Mouse (Mus musculus) neural tube, embryonic 13.5 days (tissue): ENCODE data around the gene Tigd3. TPM values are rescaled to one million over a fixed set of nuclear protein-coding genes. Genes with fewer than 3 reads are reported as not detected.

ENCODE experiments used
- ATAC-seq: fragments of 200-750 bp; cut with Nextera tagmentation; 2 replicates; pipeline ENCODE4 v1.8.0; 2017; ENCODE audit warnings: low read depth, mild to moderate bottlenecking, moderate TSS enrichment, moderate library complexity
- H3K27ac ChIP-seq: fragments of 300-500 bp; sonication (generic); replicated peaks from 2 replicates; pipeline ENCODE4 v1.5.1; 2015; ENCODE audit warnings: moderate library complexity, mild to moderate bottlenecking, inconsistent platforms
- H3K27me3 ChIP-seq: fragments of 300-500 bp; sonication (generic); 2 replicates; pipeline ENCODE4 v1.6.1; 2015; ENCODE audit warnings: mild to moderate bottlenecking, inconsistent platforms
- H3K36me3 ChIP-seq: fragments of 300-500 bp; sonication (generic); 2 replicates; pipeline ENCODE4 v1.6.1; 2015; ENCODE audit warnings: mild to moderate bottlenecking, inconsistent platforms
- H3K4me1 ChIP-seq: fragments of 300-500 bp; sonication (generic); replicated peaks from 2 replicates; pipeline ENCODE4 v1.6.1; 2015; ENCODE audit warnings: inconsistent platforms
- H3K4me2 ChIP-seq: fragments of 300-500 bp; sonication (generic); 2 replicates; pipeline ENCODE4 v1.6.1; 2015; ENCODE audit warnings: inconsistent platforms, mild to moderate bottlenecking, moderate library complexity
- H3K4me3 ChIP-seq: fragments of 300-500 bp; sonication (generic); 2 replicates; pipeline ENCODE4 v1.5.1; 2015; ENCODE audit warnings: mild to moderate bottlenecking, inconsistent platforms
- H3K9ac ChIP-seq: fragments of 300-500 bp; sonication (generic); 2 replicates; pipeline ENCODE4 v1.6.1; 2015; ENCODE audit warnings: moderate library complexity, mild to moderate bottlenecking, inconsistent platforms
- H3K9me3 ChIP-seq: fragments of 300-500 bp; sonication (generic); 2 replicates; pipeline ENCODE4 v1.6.1; 2016; ENCODE audit warnings: inconsistent platforms
- WGBS: fragments of 180-500 bp; shearing (Covaris S2); methylation state at CpG from one replicate; pipeline ENCODE4 v1.1.7; 2015; 5-methylcytosine and 5-hydroxymethylcytosine counted together
- polyA plus RNA-seq: library from polyadenylated mRNA; unstranded; fragments of >200 nt; fragmentation: Nextera tagmentation; extraction: Ambion mirVana; gene quantifications from 2 replicates; pipeline ENCODE4 v1.2.1, GENCODE M21; 2015

The Tigd3 gene
- polyA plus RNA-seq, 1 experiment from 2014 or later, result 11.1 TPM

- 89% methylated on average over 3 of the region's 3 CpGs for WGBS
- Histone ChIP-seq H3K4me1 (peaks cover 46% of the 10 kb centered on the region), H3K9me3 (no peaks in the 10 kb centered on the region), H3K4me2 (no peak overlapping the region), H3K36me3 (peaks cover 30% of the 10 kb centered on the region), H3K27ac (no peak overlapping the region), H3K27me3 (no peaks in the 10 kb centered on the region), H3K4me3 (no peak overlapping the region), H3K9ac (no peak overlapping the region)
- ATAC-seq, result no peak
These were observed 43.1 kb downstream of the Tigd3 start for GRCm38 (mm10) chr19:5850860-5851259.

DNA sequence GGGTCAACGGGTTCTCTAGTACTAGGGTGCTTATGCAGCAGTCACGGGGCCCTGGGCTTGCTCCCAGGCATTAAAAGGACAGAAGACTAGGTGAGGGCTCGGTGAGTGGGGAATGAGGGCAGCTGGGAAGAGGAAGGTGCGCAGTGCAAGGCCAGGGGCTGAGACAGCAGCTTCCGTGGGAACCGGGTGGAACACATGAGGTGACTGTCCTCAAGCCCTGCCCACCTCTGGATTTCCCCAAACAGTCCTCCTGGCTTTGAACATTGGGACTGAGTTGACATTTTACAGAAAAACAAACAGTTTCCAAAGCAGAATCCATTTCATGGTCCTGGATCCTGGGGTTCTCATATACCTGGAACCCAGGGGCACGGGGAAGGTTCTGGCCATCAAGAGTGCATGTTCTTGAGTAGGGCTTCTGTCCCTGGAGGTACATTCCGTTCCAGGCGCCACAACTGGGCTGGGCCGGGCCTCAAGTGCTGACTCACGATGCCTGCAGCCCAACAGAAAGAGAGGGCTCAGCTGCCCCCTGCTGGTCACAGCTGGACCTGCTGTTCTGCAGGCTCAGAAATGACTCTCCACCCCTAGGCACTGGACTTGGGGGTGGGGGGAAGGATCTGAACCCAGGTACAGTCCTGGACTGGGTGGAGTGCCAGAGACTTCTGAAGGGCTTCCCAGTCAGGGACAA, 44.0 kb downstream of the Tigd3 start:
- Histone ChIP-seq H3K4me3 (no peak overlapping the region), H3K4me2 (peak overlapping the region; percentile 62; the same call in 1 of the 2 replicates), H3K27ac (peak overlapping the region; percentile 46; the same call in 1 of the 2 replicates), H3K4me1 (peaks cover 53% of the 10 kb centered on the region), H3K9me3 (no peaks in the 10 kb centered on the region), H3K27me3 (no peaks in the 10 kb centered on the region), H3K36me3 (peaks cover 22% of the 10 kb centered on the region), H3K9ac (0 out of 2 replicates have a peak overlapping the region, but pooled peaks have one; percentile 34)
- 30% methylated on average over 11 of the region's 11 CpGs for WGBS
- ATAC-seq, result no peak

GRCm38 (mm10) chr19:5848826-5849672, 44.9 kb downstream of the Tigd3 start:
- Histone ChIP-seq H3K27me3 (no peaks in the 10 kb centered on the region), H3K9ac (peak overlapping the region; percentile 67), H3K4me2 (peak overlapping the region; percentile 62), H3K9me3 (no peaks in the 10 kb centered on the region), H3K27ac (peak overlapping the region; percentile 98), H3K4me3 (no peak overlapping the region), H3K4me1 (peaks cover 62% of the 10 kb centered on the region), H3K36me3 (peaks cover 15% of the 10 kb centered on the region)
- WGBS, result 43% methylated on average over 13 of the region's 13 CpGs
- ATAC-seq, result no peak

- H3K4me3 ChIP-seq, result no peak overlapping the region; the same call in 1 of the 2 replicates
- peaks cover 70% of the 10 kb centered on the region for H3K4me1 ChIP-seq
- ATAC-seq, result no peak
These were observed 45.7 kb downstream of the Tigd3 start for GRCm38 (mm10) chr19:5848032-5848825.

DNA sequence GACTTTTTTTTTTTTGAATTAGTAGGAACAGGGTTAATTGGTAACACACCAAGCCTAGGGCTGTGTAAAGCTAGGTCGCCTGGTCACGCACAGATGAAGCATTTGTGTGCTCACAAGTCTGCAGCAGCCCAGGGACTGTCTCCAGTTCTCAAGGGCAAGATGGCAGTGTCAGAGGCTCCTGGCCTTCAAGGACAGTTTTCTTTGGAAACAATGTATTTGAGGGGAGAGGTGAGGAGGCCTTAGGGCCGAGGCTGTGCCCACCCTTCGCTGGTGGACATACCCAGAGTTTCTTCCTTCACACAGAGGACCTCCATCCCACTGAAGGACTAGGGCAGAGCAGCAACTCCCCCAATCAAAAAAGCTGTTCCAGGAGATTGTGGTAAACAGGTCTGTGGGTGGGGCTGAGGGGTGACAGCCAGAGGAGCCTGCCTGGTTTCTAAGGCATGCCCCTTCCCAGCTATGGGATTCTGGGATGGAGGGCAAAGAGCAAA, 46.6 kb downstream of the Tigd3 start:
- ATAC-seq, result no peak
- H3K27ac ChIP-seq, result peak overlapping the region; percentile 98
- peak overlapping the region; percentile 29 for H3K4me3 ChIP-seq
- no peaks in the 10 kb centered on the region for H3K9me3 ChIP-seq
- H3K4me1 ChIP-seq, result peaks cover 79% of the 10 kb centered on the region
- H3K9ac ChIP-seq, result peak overlapping the region; percentile 67
- no peaks in the 10 kb centered on the region for H3K27me3 ChIP-seq
- peaks cover 7% of the 10 kb centered on the region for H3K36me3 ChIP-seq
- peak overlapping the region; percentile 62 for H3K4me2 ChIP-seq
- WGBS, result 32% methylated on average over 4 of the region's 4 CpGs

More at GRCm38 (mm10) chr19:5848032-5848825, 45.7 kb downstream of the Tigd3 start:
- 49% methylated on average over 14 of the region's 14 CpGs for WGBS
- Histone ChIP-seq H3K4me2 (peak overlapping the region; percentile 62), H3K27me3 (no peaks in the 10 kb centered on the region), H3K36me3 (peaks cover 15% of the 10 kb centered on the region), H3K27ac (peak overlapping the region; percentile 98), H3K9ac (peak overlapping the region; percentile 67), H3K9me3 (no peaks in the 10 kb centered on the region)

GRCm38 (mm10) chr19:5846557-5847305, 47.2 kb downstream of the Tigd3 start:
- Histone ChIP-seq H3K4me3 (peak overlapping the region; percentile 29), H3K27me3 (no peaks in the 10 kb centered on the region), H3K9me3 (no peaks in the 10 kb centered on the region), H3K27ac (peak overlapping the region; percentile 98), H3K9ac (peak overlapping the region; percentile 67), H3K4me2 (peak overlapping the region; percentile 62), H3K4me1 (peaks cover 85% of the 10 kb centered on the region), H3K36me3 (0 out of 2 replicates have a peak, but pooled peaks cover under 1% of the 10 kb centered on the region)
- peak; percentile 85 for ATAC-seq
- under 1% methylated on average over 16 of the region's 16 CpGs for WGBS

DNA sequence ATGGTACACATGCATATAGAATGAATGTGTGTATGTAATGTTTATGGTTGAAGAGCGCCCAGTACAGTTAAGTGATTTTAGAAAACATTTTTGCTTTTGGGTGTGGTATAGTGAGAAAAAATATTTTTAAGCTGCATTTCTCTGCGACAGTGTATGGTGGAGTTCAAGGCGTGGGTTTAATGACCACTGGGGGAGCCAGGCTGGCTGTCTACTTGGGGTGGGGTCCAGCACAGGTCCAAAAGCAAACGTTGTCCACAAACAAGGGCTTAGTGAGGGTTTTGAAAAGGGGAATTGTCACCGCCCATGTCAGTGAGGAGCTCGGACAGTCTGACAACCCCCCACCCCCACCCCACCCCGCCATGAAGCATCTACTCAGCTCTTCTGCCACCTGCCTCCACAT, 47.8 kb downstream of the Tigd3 start:
- ATAC-seq, result peak; percentile 64
- H3K4me3 ChIP-seq, result peak overlapping the region; percentile 29
- no peaks in the 10 kb centered on the region for H3K27me3 ChIP-seq
- H3K9me3 ChIP-seq, result no peaks in the 10 kb centered on the region
- WGBS, result 1% methylated on average over 7 of the region's 7 CpGs
- H3K9ac ChIP-seq, result peak overlapping the region; percentile 67
- H3K4me1 ChIP-seq, result peaks cover 90% of the 10 kb centered on the region
- H3K36me3 ChIP-seq, result no peaks in the 10 kb centered on the region
- H3K27ac ChIP-seq, result peak overlapping the region; percentile 98
- peak overlapping the region; percentile 62 for H3K4me2 ChIP-seq

DNA sequence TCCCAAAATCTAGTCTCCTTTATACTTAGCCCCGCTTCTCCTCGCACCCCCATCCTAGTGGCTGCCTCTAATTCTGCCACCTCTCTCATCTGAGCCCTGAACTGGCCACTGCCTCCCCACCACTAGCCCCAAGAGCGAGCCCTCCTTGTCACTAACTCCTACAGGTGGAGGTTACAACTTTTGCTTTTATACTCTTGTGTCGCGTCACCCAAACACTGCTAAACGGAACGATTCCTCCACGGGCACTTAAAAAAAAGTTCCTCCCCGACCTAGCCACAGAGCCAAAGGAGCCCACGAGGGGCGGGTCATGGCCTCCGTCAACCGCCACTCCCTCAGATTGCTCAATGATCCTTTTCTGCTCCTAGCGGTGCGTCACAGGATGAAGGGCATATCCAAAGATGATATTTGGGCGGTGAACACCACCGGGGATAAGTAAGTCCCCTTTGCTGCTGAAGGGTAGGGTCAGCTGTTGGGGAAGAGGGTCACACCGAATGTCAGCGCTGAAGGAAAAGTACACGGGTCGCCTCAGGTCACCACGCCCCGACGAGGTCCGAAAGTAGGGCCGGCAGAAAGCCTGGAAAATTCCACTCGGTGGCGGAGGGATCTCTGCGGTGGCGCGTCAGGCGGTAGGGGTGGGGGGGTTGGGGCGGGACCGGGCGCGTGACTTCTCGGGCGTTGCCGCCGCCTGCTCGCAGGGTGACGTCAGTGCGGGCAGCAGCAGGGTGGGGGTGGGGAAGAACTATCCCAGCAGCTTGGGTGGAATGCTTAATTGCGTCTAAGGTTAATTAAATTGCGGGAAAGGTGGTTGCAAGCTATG, 48.4 kb downstream of the Tigd3 start:
- Histone ChIP-seq H3K27me3 (no peaks in the 10 kb centered on the region), H3K9me3 (no peaks in the 10 kb centered on the region), H3K27ac (peak overlapping the region; percentile 98), H3K4me3 (peak overlapping the region; percentile 34), H3K36me3 (no peaks in the 10 kb centered on the region), H3K9ac (peak overlapping the region; percentile 67), H3K4me2 (peak overlapping the region; percentile 62), H3K4me1 (peaks cover 92% of the 10 kb centered on the region)
- WGBS, result 7% methylated on average over 45 of the region's 45 CpGs
- peak; percentile 66 for ATAC-seq

GRCm38 (mm10) chr19:5844831-5845318, 49.1 kb downstream of the Tigd3 start:
- peak overlapping the region; percentile 34 for H3K4me3 ChIP-seq

More at GRCm38 (mm10) chr19:5844831-5845318, 49.1 kb downstream of the Tigd3 start:
- no peak for ATAC-seq
- H3K9ac ChIP-seq, result peak overlapping the region; percentile 59
- peaks cover 87% of the 10 kb centered on the region for H3K4me1 ChIP-seq
- WGBS, result 82% methylated on average over 12 of the region's 12 CpGs
- H3K9me3 ChIP-seq, result no peaks in the 10 kb centered on the region
- H3K4me2 ChIP-seq, result peak overlapping the region; percentile 62
- no peaks in the 10 kb centered on the region for H3K36me3 ChIP-seq
- no peaks in the 10 kb centered on the region for H3K27me3 ChIP-seq
- peak overlapping the region; percentile 98 for H3K27ac ChIP-seq
